Mouse (Mus musculus) stomach, postnatal 0 days (tissue): ENCODE measurements around the gene Mical2.

Source experiments
- CTCF ChIP-seq: IDR thresholded peaks from 2 replicates; pipeline ENCODE4 v1.5.1; 2016; ENCODE audit warnings: antibody characterized with exemption, low read depth, mild to moderate bottlenecking, moderate library complexity
- EP300 ChIP-seq: optimal IDR thresholded peaks from 2 replicates; pipeline ENCODE3; 2016; ENCODE audit warnings: antibody characterized with exemption

DNA sequence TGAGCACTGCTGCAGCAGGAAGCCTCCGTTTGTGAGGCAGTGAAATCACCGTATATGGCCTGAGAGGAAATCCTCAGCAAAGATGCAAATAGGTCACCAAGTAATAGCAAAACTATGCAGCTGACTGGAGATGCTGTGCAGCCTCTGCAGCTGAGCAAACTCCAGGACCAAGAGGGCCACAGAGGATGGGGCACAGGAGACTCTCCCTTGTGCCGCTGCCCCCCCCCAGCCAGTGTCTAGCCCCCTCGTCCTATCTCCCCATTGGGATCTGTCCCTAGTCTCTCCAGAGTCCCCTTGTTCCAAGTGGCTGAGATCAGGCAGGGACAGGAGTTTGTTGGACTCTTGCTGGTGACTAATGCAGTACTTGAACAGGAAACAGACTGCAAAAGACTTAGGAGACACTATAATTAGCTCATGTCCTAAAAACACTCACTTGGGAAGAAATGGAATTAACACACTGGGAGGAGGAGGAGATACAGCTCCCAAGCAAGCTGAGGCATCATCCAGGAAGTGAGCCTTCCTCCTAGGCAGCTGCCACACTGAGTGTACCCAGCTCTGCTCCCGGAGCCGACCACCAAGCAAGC is 21.2 kb upstream of the Mical2 start:
- no peak for TF ChIP-seq CTCF
- TF ChIP-seq EP300 = no peak
